Mouse (Mus musculus): ENCODE results near the gene Mrpl38. TPM values are rescaled to one million over a fixed set of nuclear protein-coding genes. Genes with fewer than 3 reads are reported as not detected.
A peak's percentile ranks its signal among the peaks of the same experiment; 100 is the strongest.

Mrpl38 gene
- 10 to 100 TPM; 51.1 to 56.1 TPM for total RNA-seq (2021)
- long read RNA-seq, experiment 1, transcript Mrpl38-201 (9 exons, 1,411 nt), result major isoform, 49 of 82 reads
- long read RNA-seq, experiment 1, transcript Mrpl38-205 (8 exons, 1,403 nt), result minor isoform, 14 of 82 reads
- long read RNA-seq, experiment 1, partial matches to known transcripts, result 6 of 82 reads
- long read RNA-seq, experiment 1, other reads (novel, unspliced or antisense), result 13 of 82 reads
- long read RNA-seq, experiment 2, transcript Mrpl38-205 (8 exons, 1,403 nt), result minor isoform, 5 of 58 reads
- long read RNA-seq, experiment 2, transcript Mrpl38-201 (9 exons, 1,411 nt), result major isoform, 41 of 58 reads
- long read RNA-seq, experiment 2, partial matches to known transcripts, result 3 of 58 reads
- long read RNA-seq, experiment 2, other reads (novel, unspliced or antisense), result 9 of 58 reads

DNA sequence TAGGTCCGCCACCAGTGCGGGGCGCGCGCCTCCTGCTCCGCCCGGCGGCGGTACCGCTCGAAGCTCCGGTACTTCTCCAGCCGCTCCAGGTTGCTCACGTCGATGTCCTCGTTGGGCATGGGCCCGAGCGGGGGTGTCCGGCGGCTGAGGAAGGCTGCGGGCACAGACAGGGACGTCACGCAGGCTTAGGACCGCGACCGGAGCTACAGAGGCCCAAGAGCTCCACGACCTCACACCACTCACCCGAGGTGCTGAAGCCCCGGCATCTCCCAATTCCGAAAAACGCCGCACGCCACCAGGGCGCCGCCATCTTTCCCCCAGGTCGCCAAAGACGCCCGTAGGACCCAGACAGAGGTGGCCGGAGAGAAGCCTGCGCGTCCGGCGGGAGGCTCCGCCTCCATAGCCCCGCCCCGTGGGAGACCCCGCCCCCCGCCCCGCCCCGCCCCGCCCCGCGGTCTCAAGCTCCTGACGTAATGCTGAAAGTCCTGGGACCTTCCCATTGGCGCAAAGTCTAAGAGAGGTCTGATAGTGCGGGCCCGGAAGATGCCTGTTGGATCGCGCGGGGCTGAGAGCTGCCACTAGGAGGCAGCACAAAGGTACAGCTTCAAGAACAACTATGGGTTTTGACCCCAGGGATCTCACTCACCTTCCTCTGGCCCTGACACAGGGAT is at the start of gene Mrpl38:
Gene Mrpl38, minus strand, starts transcription at position 401 of the 671 bp plus-strand sequence.
- intact Hi-C loops (cut with DNase I), result no loop called here

DNA sequence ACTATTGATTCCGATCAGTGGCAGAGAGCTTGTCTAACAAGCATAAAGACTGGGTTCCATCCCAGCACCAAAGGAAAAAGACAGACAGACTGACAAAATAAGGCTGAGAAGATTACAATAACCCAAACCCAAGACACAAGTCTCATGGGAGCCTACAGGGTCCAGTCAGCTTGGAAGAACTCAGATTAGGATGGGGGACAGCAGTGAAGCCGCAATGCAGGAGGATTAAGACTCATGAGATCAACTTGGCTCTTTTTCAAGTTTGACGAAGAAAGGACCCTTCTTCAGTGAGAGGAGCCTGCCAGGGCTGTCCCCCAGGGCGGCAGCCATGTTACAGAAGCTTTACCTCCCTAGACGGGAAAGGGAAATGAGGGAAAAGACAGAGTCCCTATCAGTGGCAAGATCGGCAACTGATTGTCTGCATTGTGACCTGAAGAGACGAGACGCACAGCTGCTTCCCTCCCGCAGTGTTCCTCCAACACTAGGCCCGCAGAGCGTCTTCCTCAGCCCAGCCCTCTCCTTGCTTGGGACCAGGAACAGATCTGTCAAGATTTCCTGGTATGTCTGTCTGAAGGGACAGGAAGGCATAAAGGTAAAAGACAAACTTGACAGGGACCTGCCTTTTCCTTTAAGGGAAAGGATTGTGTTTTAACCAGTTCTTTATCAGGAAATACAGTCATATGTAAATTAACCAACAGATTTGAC is 48.7 kb upstream of the Mrpl38 start:
- no peak for DNase-seq (ENCODE audit: low spot score in 2 of 2)
- intact Hi-C loops (cut with DNase I), result no loop called here

More for the DNA sequence above, at the start of gene Mrpl38:
- DNase-seq (ENCODE audit: low spot score in 2 of 2), result peak; percentile 81 to 90

DNA sequence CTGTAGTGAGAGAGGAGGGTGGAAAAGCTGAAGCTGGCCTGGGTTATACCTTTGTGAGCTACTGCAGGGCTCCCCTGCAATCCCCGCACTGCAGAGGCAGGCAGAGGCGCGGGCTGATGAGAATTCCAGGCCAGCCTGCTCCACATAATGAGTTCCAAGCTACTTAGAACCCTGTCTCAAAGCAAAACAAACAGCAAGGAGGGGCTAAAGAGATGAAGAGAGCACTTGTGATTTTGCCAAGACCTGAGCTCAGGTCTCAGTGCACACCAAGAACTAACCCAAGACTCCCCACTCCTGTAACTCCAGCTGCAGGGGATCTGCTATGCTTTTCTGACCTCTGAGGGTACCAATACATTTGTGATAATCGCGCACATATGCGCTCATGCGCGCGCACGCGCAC is 47.7 kb upstream of the Mrpl38 start:
- DNase-seq (ENCODE audit: low spot score in 2 of 2), result no peak
- intact Hi-C loops (cut with DNase I), result no loop called here

DNA sequence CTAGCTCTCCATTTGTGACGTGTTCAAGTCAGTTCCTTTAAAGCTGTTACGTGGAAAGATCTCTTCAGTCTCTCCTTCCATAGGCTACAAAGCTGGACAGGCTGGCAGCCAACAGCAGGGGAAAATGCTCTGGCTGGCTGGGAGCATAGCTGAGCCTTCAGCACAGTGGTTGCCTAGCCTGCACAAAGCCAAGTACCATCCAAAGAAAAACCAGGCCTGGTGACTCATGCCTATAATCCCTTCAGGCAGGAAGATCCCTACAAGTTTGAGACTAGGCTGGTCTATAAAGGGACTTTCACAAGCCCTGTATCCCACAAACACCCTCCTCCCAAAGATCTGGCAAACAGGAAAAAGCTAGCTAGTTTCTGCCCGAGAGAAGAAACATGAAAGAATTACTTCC is 47.2 kb upstream of the Mrpl38 start:
- no peak for DNase-seq (ENCODE audit: low spot score in 2 of 2)
- intact Hi-C loops (cut with DNase I), result no loop called here

DNA sequence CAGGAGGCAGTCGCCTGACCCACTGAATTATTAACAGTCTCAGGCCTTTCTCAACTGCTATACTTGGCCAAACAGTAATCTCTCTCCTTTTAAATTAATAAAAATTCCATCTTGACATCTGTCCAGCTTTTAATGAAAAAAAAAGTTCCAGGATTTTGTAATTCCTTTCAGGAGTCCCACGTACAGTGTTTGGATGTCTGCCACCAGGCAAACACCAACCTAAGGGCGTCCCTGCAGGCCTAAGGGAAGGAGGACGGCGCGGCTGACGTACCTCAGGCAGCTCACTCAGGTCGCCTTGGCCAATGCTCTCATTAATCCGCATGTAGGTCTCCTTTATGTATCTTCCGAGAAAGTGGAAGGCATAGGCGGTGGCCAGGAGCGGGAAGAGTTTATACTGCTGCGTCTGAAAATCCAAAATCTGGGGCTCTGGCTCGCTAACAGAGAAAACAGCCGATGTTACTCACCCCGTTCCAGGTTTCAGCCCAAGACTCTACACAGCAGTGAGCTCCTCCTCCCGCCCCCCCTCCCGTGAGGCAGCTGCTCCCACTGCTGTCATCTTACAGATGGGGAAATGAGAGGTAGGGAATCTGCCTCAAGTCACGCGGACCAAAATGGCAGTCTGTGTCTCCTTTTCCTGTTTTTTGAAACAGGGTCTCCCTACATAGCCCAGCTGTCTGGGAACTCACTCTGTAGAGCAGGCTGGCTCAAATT is 39.9 kb upstream of the Mrpl38 start:
- intact Hi-C loops (cut with DNase I), result no loop called here
- DNase-seq (ENCODE audit: low spot score in 2 of 2), result no peak

DNA sequence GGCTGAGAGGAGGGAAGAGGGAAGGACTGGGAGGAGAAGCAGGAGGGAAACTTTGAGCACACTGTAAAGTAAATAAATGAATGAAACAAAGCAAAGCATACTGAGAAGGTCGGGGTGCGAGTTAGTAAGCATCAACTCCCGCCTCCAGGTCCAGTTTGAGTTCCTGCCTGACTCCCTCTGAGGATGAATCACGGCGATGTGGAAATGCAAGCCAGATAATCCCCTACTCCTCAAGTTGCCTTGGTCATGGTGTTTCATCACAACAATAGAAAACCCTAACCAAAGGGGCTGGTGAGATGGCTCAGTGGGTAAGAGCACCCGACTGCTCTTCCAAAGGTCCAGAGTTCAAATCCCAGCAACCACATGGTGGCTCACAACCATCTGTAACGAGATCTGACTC is 37.3 kb upstream of the Mrpl38 start:
- intact Hi-C loops (cut with DNase I), result no loop called here
- DNase-seq (ENCODE audit: low spot score in 2 of 2), result no peak

DNA sequence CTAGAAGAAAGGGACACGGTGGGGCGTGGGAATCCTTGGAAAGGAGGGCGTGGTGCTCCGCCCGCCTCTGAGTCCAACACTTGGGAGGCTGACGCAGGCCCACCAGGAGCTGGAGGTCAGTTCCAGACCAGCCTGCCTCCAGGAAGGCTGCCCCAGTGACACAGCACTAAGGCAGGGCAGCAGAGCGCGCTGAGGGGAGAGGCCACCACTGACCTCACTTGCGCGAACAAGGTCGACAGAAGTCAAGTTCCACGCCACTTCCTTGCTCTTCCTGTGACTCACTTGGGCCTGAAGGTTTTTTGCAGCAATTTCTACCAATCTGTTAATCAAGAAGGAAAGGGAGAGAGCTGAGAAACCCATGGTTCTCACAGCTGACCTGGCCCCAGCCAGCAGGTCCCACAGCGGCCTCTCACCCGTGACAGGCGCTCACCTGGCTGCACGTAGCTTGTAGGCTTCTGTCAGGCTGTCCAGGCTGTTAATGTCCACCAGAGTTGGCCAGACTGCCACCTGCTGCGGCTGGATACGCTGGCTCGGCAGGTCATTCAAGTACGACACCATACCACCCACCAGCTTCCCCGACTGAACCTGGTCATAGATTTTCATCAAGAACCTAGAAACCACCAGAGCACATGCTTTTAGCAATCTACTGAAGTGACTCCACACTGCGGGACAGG is 36.2 kb upstream of the Mrpl38 start:
- no peak for DNase-seq (ENCODE audit: low spot score in 2 of 2)
- intact Hi-C loops (cut with DNase I), result no loop called here

DNA sequence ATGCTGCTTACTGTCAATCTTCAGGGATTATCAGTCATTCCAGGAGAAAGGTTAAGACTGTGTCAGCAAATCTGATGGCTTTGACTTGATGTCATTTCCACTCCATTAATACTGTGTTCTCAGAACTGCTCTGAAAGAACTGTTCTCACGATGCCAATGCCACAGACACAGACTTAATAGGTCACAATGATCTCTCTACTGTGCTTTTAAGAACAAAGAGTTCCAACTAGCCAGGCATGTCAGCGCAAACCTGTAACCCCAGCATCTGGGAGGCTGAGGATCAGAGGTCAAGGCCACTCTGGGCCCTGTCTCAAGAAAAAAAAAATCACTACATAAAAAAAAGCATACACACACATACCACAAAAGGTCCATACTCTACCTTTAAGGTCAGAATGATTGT is 33.3 kb upstream of the Mrpl38 start:
- no peak for DNase-seq (ENCODE audit: low spot score in 2 of 2)
- intact Hi-C loops (cut with DNase I), result no loop called here

DNA sequence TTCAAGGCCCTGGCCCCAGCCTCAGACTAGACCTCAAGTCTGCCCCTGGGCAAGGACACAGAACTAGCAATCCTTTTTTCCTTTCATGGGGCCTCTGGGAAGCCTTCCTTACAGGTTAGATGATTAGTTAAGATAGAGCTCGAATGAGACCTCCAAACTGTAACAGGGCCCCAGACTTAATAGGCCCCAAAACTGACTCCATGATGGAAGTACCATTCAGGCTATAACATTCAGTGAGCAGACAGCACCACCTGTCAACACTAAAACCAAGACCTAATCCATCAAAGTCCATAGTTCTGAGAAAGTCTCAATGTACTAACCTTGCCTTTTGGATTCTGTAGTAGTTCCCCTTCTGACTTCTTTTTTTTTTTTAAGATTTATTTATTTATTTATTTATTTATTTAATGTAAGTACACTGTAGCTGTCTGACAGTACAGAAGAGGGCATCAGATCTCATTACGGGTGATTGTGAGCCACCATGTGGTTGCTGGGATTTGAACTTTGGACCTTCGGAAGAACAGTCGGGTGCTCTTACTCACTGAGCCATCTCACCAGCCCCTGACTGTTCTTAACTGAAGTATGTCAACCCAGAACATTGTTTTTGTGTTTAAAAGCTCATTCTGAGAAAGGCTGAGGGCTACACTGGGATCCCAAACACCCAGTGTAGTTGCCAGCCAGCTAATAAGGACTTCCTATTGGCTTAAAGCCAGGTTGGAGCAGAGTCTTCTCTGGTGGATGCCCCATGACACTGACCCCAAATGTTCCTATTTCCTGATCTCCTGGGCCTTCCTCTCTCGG is 31.5 kb upstream of the Mrpl38 start:
- no peak for DNase-seq (ENCODE audit: low spot score in 2 of 2)
- intact Hi-C loops (cut with DNase I), result no loop called here

DNA sequence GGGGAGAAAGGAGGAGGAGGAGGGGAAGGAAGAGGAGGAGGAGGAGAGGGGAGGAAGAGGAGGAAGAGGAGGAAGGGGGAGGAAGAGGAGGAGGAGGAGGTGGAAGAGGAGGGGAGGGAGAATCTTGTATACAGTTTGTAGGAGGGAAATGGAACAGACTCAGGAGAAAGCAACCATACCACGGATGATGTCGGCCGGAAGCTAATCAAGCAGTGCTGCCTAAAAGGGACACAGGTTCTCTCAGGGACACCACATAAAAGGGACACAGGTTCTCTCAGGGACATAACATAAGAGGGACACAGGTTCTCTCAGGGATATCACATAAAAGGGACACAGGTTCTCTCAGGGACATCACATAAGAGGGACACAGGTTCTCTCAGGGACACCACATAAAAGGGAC is 30.5 kb upstream of the Mrpl38 start:
- DNase-seq (ENCODE audit: low spot score in 2 of 2), result no peak
- intact Hi-C loops (cut with DNase I), result no loop called here

DNA sequence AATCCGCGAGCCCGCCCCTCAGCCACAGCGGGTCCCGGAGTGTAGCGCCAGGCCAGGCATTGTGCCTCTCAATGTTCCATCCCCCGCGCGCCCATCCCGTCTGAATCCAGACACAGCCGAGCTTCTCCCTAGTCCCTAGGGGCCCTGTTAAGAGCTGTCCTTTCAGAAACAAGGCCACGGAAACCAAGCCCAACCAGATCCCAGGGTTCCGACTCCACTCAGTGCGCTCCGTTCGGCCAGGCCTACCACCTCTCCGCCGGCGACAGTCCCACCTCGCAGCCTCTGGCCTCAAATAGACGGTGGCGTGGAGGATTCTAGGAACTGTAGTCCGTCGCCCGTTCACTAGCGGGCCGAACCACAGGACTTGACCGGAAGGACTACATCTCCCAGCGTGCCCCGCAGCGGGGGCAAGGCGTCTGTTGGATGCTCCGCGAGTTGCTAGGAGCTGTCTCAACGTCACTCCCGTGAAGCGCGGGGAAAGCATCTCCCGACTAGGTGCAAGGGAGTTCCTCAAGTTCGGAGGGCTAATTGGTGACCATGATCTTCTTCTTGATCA is 29.3 kb upstream of the Mrpl38 start, which contains the start of gene Fbf1:
Gene Fbf1, minus strand, starts transcription at position 283 of the 556 bp plus-strand sequence.
- DNase-seq (ENCODE audit: low spot score in 2 of 2), result peak; percentile 95 to 96
- intact Hi-C loops (cut with DNase I), result no loop called here

DNA sequence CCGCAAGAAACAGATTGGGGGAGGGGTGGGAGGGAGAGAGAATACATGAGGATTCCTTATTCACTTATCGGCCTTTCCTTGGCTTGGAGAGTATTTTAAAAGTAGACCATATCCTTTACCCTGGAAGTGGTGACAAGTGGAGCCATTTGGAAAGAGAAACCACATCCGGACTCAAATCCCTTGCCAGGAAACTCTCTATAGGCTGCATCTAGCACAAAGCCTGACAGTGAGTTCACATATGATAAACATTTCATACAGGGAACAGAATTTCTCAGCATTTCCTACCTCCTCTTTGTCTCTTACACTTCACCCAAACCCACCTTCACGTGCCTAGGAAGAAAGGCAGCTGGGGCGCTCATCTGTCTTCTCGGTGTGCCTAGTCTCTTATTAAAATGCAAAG is 28.6 kb upstream of the Mrpl38 start:
- intact Hi-C loops (cut with DNase I), result no loop called here
- peak in 1 of 2 experiments; percentile 37 for DNase-seq (ENCODE audit: low spot score in 2 of 2)

DNA sequence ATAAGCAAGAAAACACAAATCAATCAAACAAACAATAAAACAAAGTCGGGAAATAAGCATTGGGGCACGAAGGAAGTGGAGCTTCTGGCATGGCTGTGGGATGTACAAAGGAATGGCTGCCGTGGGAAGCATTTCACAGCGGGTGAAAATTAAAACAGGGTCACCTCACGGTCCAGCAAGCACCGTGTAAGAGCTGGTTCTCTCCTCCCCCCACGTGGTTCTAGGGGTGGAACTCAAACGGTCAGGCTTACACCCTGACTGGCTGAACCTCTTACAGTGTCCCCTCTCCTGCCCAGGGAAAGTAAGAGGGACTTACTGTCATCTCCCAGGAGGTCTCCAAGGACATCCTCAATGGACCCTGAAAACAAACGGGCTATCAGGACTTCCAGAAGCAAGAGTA is 24.3 kb upstream of the Mrpl38 start:
- intact Hi-C loops (cut with DNase I), result no loop called here
- no peak for DNase-seq (ENCODE audit: low spot score in 2 of 2)

DNA sequence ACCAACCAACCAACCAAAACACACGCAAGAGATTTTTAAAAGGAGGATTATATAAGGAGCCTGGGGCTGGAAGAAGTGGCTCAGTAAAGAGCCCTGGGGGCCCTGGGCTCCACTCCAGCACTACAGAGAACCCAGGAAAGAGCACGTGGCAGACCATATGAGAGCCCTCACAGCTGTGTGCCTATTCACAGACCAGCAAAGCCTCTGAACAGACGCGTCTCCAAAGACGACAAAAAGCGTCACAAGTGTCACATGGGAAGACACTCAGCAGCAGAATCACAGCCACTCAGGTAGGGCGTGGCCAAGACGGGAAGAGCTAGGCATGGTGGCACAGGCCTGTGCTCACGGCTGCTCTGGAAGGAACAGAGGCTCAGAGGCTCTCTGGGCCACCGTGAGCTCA is 23.5 kb upstream of the Mrpl38 start:
- intact Hi-C loops (cut with DNase I), result no loop called here
- DNase-seq (ENCODE audit: low spot score in 2 of 2), result peak; percentile 65 to 87

DNA sequence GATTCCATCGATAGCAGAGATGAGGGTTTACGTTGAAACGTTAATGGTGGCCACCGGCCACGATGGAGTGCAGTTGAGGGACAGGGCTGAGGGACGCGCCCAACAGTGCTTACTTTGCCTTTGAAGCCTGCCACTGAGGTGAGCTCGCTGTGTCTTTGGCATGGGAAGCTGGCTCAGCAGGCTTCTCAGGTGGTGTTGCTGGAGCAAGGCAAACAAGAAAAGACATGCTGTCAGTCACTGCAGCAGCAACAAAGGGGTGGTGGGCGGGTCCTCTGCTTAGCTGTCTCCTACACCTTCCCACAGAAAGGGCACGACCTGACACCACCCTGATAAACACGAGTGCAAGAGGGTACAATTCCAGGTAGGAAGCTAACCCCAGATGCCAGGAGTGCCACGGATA is 22.6 kb upstream of the Mrpl38 start:
- intact Hi-C loops (cut with DNase I), result no loop called here
- DNase-seq (ENCODE audit: low spot score in 2 of 2), result no peak

DNA sequence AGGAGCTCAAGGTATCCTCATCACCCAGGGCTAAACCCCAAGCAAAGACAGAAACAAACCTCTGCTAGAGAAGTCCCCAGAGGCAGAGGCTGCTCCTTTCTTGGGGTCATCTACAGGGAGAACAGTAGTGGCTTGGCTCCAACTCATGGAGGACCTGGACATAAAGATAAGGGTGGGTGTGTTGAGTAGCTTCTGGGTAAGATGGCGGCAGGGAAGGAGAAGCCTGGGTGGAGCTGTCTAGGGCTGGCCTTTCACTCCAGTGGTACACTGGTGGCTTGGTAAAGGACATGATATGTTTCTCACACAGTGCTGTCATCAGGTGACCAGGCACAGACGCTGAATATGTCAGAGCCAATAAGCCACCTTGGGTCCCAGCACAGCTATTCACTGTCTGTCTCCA is 12.3 kb upstream of the Mrpl38 start:
- DNase-seq (ENCODE audit: low spot score in 2 of 2), result no peak
- intact Hi-C loops (cut with DNase I), result no loop called here

DNA sequence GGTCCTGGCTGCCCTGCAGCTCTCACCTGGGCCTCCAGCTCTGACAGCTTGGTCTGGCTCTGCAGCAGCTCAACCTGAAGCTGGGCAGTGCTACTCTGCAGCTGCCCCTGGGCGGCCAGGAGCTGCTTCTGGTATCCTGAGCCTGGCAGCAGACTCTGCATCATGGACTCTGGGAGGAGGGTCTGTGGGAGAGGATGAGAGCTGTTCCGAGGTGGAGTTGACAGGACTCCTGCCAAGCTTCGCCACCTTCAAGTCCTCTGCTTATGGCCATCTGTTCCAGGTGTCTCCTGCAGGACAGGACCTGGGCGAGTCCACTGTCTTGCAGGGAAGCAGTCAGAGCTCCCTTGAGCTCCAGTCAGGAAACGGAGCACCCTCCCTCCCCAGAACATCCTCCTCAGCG is 10.7 kb upstream of the Mrpl38 start:
- DNase-seq (ENCODE audit: low spot score in 2 of 2), result no peak
- intact Hi-C loops (cut with DNase I), result no loop called here

DNA sequence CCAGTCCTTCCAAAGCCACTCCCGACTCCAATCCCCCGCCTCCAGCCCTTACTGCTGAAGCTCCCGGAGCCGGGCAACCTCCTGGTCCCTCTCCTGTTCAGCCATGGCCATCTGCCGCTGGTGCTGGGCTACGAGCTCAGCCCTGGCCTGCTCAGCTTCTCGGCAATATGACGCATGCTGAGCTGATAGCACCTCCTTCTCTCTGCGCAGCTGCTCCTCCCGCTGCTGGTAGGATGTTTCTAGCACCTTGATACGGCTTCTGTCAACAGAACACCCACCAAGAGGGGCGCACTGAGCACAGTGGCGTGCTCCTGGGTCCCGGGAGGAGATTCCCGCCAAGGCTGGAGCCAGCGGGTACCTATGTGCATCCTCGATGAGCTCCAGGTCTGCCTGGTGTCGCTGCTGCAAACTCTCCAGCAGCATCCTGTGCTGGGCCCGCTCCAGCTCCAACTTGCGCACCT is 10.1 kb upstream of the Mrpl38 start:
- peak; percentile 30 to 58 for DNase-seq (ENCODE audit: low spot score in 2 of 2)
- intact Hi-C loops (cut with DNase I), result no loop called here
